Mouse (Mus musculus): Measurements from ENCODE around the gene Cd2ap. TPM values are rescaled to one million over a fixed set of nuclear protein-coding genes. Genes with fewer than 3 reads are reported as not detected.

Cd2ap gene
- polyA plus RNA-seq, 1 experiment = 158 TPM

- Histone ChIP-seq H3K36me3 (ENCODE audit: control insufficient read depth, insufficient read depth, low read length, poor library complexity, severe bottlenecking) (no peaks in the 10 kb centered on the region), H3K4me1 (ENCODE audit: control insufficient read depth, insufficient read depth, low read length) (peaks cover 1% of the 10 kb centered on the region), H3K4me3 (ENCODE audit: low read depth, low read length) (no peak overlapping the region), H3K9me3 (replicated peaks; ENCODE audit: control insufficient read depth, insufficient read depth, low read length, poor library complexity, severe bottlenecking) (peaks cover 2% of the 10 kb centered on the region; the same call in 1 of the 2 replicates), H3K27ac (ENCODE audit: insufficient read depth, low read length) (no peak overlapping the region), H3K9ac (ENCODE audit: low read depth, poor library complexity, severe bottlenecking) (no peak overlapping the region), H3K27me3 (ENCODE audit: control insufficient read depth, insufficient read depth, low read length, poor library complexity, severe bottlenecking) (no peaks in the 10 kb centered on the region)
- TF ChIP-seq EP300 (IDR thresholded peaks at IDR 0.05; ENCODE audit: insufficient read depth, low read depth, low read length) (no peak), POLR2A (IDR thresholded peaks at IDR 0.05; ENCODE audit: insufficient read depth, low read length) (no peak), CTCF (IDR thresholded peaks at IDR 0.05; ENCODE audit: low read depth, low read length) (no peak)
Measured at GRCm38 (mm10) chr17:42887282-42887707, 10.8 kb upstream of the Cd2ap start.

GRCm38 (mm10) chr17:42885091-42885501 is 8.6 kb upstream of the Cd2ap start:
- Histone ChIP-seq H3K27ac (ENCODE audit: insufficient read depth, low read length) (peak overlapping the region; percentile 98), H3K4me1 (ENCODE audit: control insufficient read depth, insufficient read depth, low read length) (peaks cover 1% of the 10 kb centered on the region), H3K4me3 (ENCODE audit: low read depth, low read length) (peak overlapping the region; percentile 38), H3K9me3 (replicated peaks; ENCODE audit: control insufficient read depth, insufficient read depth, low read length, poor library complexity, severe bottlenecking) (peaks cover 2% of the 10 kb centered on the region; the same call in 1 of the 2 replicates), H3K36me3 (ENCODE audit: control insufficient read depth, insufficient read depth, low read length, poor library complexity, severe bottlenecking) (no peaks in the 10 kb centered on the region), H3K27me3 (ENCODE audit: control insufficient read depth, insufficient read depth, low read length, poor library complexity, severe bottlenecking) (no peaks in the 10 kb centered on the region), H3K9ac (ENCODE audit: low read depth, poor library complexity, severe bottlenecking) (peak overlapping the region; percentile 67)
- TF ChIP-seq POLR2A (IDR thresholded peaks at IDR 0.05; ENCODE audit: insufficient read depth, low read length) (no peak), CTCF (IDR thresholded peaks at IDR 0.05; ENCODE audit: low read depth, low read length) (no peak), EP300 (IDR thresholded peaks at IDR 0.05; ENCODE audit: insufficient read depth, low read depth, low read length) (0 out of 2 replicates have a peak, but pooled peaks have one; percentile 61)

GRCm38 (mm10) chr17:42884382-42884781 is 7.9 kb upstream of the Cd2ap start:
- Histone ChIP-seq H3K36me3 (ENCODE audit: control insufficient read depth, insufficient read depth, low read length, poor library complexity, severe bottlenecking) (no peaks in the 10 kb centered on the region), H3K27ac (ENCODE audit: insufficient read depth, low read length) (peak overlapping the region; percentile 81), H3K9me3 (replicated peaks; ENCODE audit: control insufficient read depth, insufficient read depth, low read length, poor library complexity, severe bottlenecking) (peaks cover under 1% of the 10 kb centered on the region; the same call in 1 of the 2 replicates), H3K4me3 (ENCODE audit: low read depth, low read length) (no peak overlapping the region), H3K9ac (ENCODE audit: low read depth, poor library complexity, severe bottlenecking) (peak overlapping the region; percentile 39; the same call in 1 of the 2 replicates), H3K27me3 (ENCODE audit: control insufficient read depth, insufficient read depth, low read length, poor library complexity, severe bottlenecking) (no peaks in the 10 kb centered on the region), H3K4me1 (ENCODE audit: control insufficient read depth, insufficient read depth, low read length) (peaks cover 1% of the 10 kb centered on the region)
- TF ChIP-seq CTCF (IDR thresholded peaks at IDR 0.05; ENCODE audit: low read depth, low read length) (no peak), POLR2A (IDR thresholded peaks at IDR 0.05; ENCODE audit: insufficient read depth, low read length) (no peak), EP300 (IDR thresholded peaks at IDR 0.05; ENCODE audit: insufficient read depth, low read depth, low read length) (no peak)

GRCm38 (mm10) chr17:42883769-42884168 is 7.3 kb upstream of the Cd2ap start:
- Histone ChIP-seq H3K4me3 (ENCODE audit: low read depth, low read length) (peak overlapping the region; percentile 46), H3K9me3 (replicated peaks; ENCODE audit: control insufficient read depth, insufficient read depth, low read length, poor library complexity, severe bottlenecking) (no peaks in the 10 kb centered on the region; the same call in 1 of the 2 replicates), H3K4me1 (ENCODE audit: control insufficient read depth, insufficient read depth, low read length) (peaks cover 1% of the 10 kb centered on the region), H3K27ac (ENCODE audit: insufficient read depth, low read length) (peak overlapping the region; percentile 81), H3K9ac (ENCODE audit: low read depth, poor library complexity, severe bottlenecking) (peak overlapping the region; percentile 39), H3K36me3 (ENCODE audit: control insufficient read depth, insufficient read depth, low read length, poor library complexity, severe bottlenecking) (no peaks in the 10 kb centered on the region), H3K27me3 (ENCODE audit: control insufficient read depth, insufficient read depth, low read length, poor library complexity, severe bottlenecking) (no peaks in the 10 kb centered on the region)
- peak; percentile 28 for TF ChIP-seq CTCF (IDR thresholded peaks at IDR 0.05; ENCODE audit: low read depth, low read length)
- peak; percentile 57; the same call in 1 of the 2 replicates for TF ChIP-seq EP300 (IDR thresholded peaks at IDR 0.05; ENCODE audit: insufficient read depth, low read depth, low read length)
- no peak for TF ChIP-seq POLR2A (IDR thresholded peaks at IDR 0.05; ENCODE audit: insufficient read depth, low read length)

GRCm38 (mm10) chr17:42883315-42883714 is 6.8 kb upstream of the Cd2ap start:
- H3K4me1 ChIP-seq (ENCODE audit: control insufficient read depth, insufficient read depth, low read length) = peaks cover 1% of the 10 kb centered on the region
- peak overlapping the region; percentile 81 for H3K27ac ChIP-seq (ENCODE audit: insufficient read depth, low read length)
- H3K4me3 ChIP-seq (ENCODE audit: low read depth, low read length) = 0 out of 2 replicates have a peak overlapping the region, but pooled peaks have one; percentile 0
- no peaks in the 10 kb centered on the region for H3K36me3 ChIP-seq (ENCODE audit: control insufficient read depth, insufficient read depth, low read length, poor library complexity, severe bottlenecking)
- H3K9ac ChIP-seq (ENCODE audit: low read depth, poor library complexity, severe bottlenecking) = peak overlapping the region; percentile 39; the same call in 1 of the 2 replicates
- TF ChIP-seq POLR2A (IDR thresholded peaks at IDR 0.05; ENCODE audit: insufficient read depth, low read length) (no peak), CTCF (IDR thresholded peaks at IDR 0.05; ENCODE audit: low read depth, low read length) (no peak), EP300 (IDR thresholded peaks at IDR 0.05; ENCODE audit: insufficient read depth, low read depth, low read length) (no peak)
- no peaks in the 10 kb centered on the region; the same call in 1 of the 2 replicates for H3K9me3 ChIP-seq (replicated peaks; ENCODE audit: control insufficient read depth, insufficient read depth, low read length, poor library complexity, severe bottlenecking)
- no peaks in the 10 kb centered on the region for H3K27me3 ChIP-seq (ENCODE audit: control insufficient read depth, insufficient read depth, low read length, poor library complexity, severe bottlenecking)

GRCm38 (mm10) chr17:42882873-42883272 is 6.4 kb upstream of the Cd2ap start:
- Histone ChIP-seq H3K9me3 (replicated peaks; ENCODE audit: control insufficient read depth, insufficient read depth, low read length, poor library complexity, severe bottlenecking) (no peaks in the 10 kb centered on the region; the same call in 1 of the 2 replicates), H3K4me1 (ENCODE audit: control insufficient read depth, insufficient read depth, low read length) (peaks cover 1% of the 10 kb centered on the region), H3K36me3 (ENCODE audit: control insufficient read depth, insufficient read depth, low read length, poor library complexity, severe bottlenecking) (no peaks in the 10 kb centered on the region), H3K9ac (ENCODE audit: low read depth, poor library complexity, severe bottlenecking) (0 out of 2 replicates have a peak overlapping the region, but pooled peaks have one; percentile 39), H3K4me3 (ENCODE audit: low read depth, low read length) (no peak overlapping the region), H3K27ac (ENCODE audit: insufficient read depth, low read length) (peak overlapping the region; percentile 81), H3K27me3 (ENCODE audit: control insufficient read depth, insufficient read depth, low read length, poor library complexity, severe bottlenecking) (no peaks in the 10 kb centered on the region)
- TF ChIP-seq CTCF (IDR thresholded peaks at IDR 0.05; ENCODE audit: low read depth, low read length) = no peak
- TF ChIP-seq EP300 (IDR thresholded peaks at IDR 0.05; ENCODE audit: insufficient read depth, low read depth, low read length) = no peak
- TF ChIP-seq POLR2A (IDR thresholded peaks at IDR 0.05; ENCODE audit: insufficient read depth, low read length) = no peak

Data from ES-Bruce4 (cell line).